Mouse (Mus musculus) intestine, embryonic 15.5 days (tissue): ENCODE measurements at regions not wholly inside any gene's neighbourhood (a gene's known extent, or its start where the extent isn't known, plus 50 kb on each side); places are given as distances from the start of the nearest gene placed in this dataset.

Experiments
- ATAC-seq: fragments of 200-750 bp; cut with Nextera tagmentation; 2 replicates; pipeline ENCODE4 v1.8.0; 2017; ENCODE audit warnings: moderate TSS enrichment, moderate library complexity
- H3K27ac ChIP-seq: fragments of 300-500 bp; sonication (generic); 2 replicates; pipeline ENCODE4 v1.5.1; 2015; ENCODE audit warnings: mild to moderate bottlenecking, inconsistent platforms
- H3K27me3 ChIP-seq: fragments of 300-500 bp; sonication (generic); replicated peaks from 2 replicates; pipeline ENCODE4 v1.6.1; 2015; ENCODE audit warnings: inconsistent platforms
- H3K36me3 ChIP-seq: fragments of 300-500 bp; sonication (generic); 2 replicates; pipeline ENCODE4 v1.6.1; 2015; ENCODE audit warnings: inconsistent platforms
- H3K4me1 ChIP-seq: fragments of 300-500 bp; sonication (generic); replicated peaks from 2 replicates; pipeline ENCODE4 v1.6.1; 2015; ENCODE audit warnings: inconsistent platforms
- H3K4me2 ChIP-seq: fragments of 300-500 bp; sonication (generic); replicated peaks from 2 replicates; pipeline ENCODE4 v1.6.1; 2015; ENCODE audit warnings: mild to moderate bottlenecking, inconsistent platforms
- H3K4me3 ChIP-seq: fragments of 300-500 bp; sonication (generic); replicated peaks from 2 replicates; pipeline ENCODE4 v1.5.1; 2015; ENCODE audit warnings: inconsistent platforms
- H3K9ac ChIP-seq: fragments of 300-500 bp; sonication (generic); 2 replicates; pipeline ENCODE4 v1.6.1; 2015; ENCODE audit warnings: inconsistent platforms
- H3K9me3 ChIP-seq: fragments of 300-500 bp; sonication (generic); 2 replicates; pipeline ENCODE4 v1.6.1; 2016; ENCODE audit warnings: inconsistent platforms
- WGBS: fragments of 180-500 bp; shearing (Covaris S2); methylation state at CpG from one replicate; pipeline ENCODE4 v1.1.7; 2015; 5-methylcytosine and 5-hydroxymethylcytosine counted together

- Histone ChIP-seq H3K4me1 (no peaks in the 10 kb centered on the region), H3K27me3 (no peaks in the 10 kb centered on the region), H3K36me3 (no peaks in the 10 kb centered on the region), H3K9me3 (no peaks in the 10 kb centered on the region), H3K4me2 (no peak overlapping the region), H3K9ac (no peak overlapping the region), H3K4me3 (no peak overlapping the region), H3K27ac (no peak overlapping the region)
- ATAC-seq: 0 out of 2 replicates have a peak, but pooled peaks have one; percentile 47
Observed at GRCm38 (mm10) chr2:101220759-101221158, 403.8 kb upstream of the Rag2 start.

- H3K4me3 ChIP-seq: no peak overlapping the region
- H3K4me1 ChIP-seq: no peaks in the 10 kb centered on the region
- H3K27me3 ChIP-seq: no peaks in the 10 kb centered on the region
- no peak overlapping the region for H3K27ac ChIP-seq
- no peak overlapping the region for H3K9ac ChIP-seq
- ATAC-seq: no peak
- H3K36me3 ChIP-seq: no peaks in the 10 kb centered on the region
- H3K4me2 ChIP-seq: no peak overlapping the region
- no peaks in the 10 kb centered on the region for H3K9me3 ChIP-seq
- WGBS: 89% methylated on average over 3 of the region's 3 CpGs
Observed at GRCm38 (mm10) chr2:101242983-101243382, 381.5 kb upstream of the Rag2 start.

- ATAC-seq: no peak
- WGBS: 75% methylated on average over 2 of the region's 2 CpGs
Observed at GRCm38 (mm10) chr2:101247133-101247532, 377.4 kb upstream of the Rag2 start.

GRCm38 (mm10) chr2:101252228-101252627 is 372.3 kb upstream of the Rag2 start:
- Histone ChIP-seq H3K9me3 (no peaks in the 10 kb centered on the region), H3K36me3 (no peaks in the 10 kb centered on the region), H3K27me3 (no peaks in the 10 kb centered on the region), H3K9ac (no peak overlapping the region), H3K4me1 (no peaks in the 10 kb centered on the region), H3K4me3 (no peak overlapping the region), H3K4me2 (no peak overlapping the region), H3K27ac (no peak overlapping the region)
- no peak for ATAC-seq
- WGBS: 75% methylated on average over 3 of the region's 3 CpGs

More at GRCm38 (mm10) chr2:101247133-101247532, 377.4 kb upstream of the Rag2 start:
- Histone ChIP-seq H3K4me3 (no peak overlapping the region), H3K27me3 (no peaks in the 10 kb centered on the region), H3K36me3 (no peaks in the 10 kb centered on the region), H3K27ac (no peak overlapping the region), H3K4me1 (no peaks in the 10 kb centered on the region), H3K9ac (no peak overlapping the region), H3K4me2 (no peak overlapping the region), H3K9me3 (no peaks in the 10 kb centered on the region)

- Histone ChIP-seq H3K4me1 (no peaks in the 10 kb centered on the region), H3K4me3 (no peak overlapping the region), H3K9me3 (no peaks in the 10 kb centered on the region), H3K4me2 (no peak overlapping the region), H3K27me3 (no peaks in the 10 kb centered on the region), H3K9ac (no peak overlapping the region), H3K36me3 (no peaks in the 10 kb centered on the region), H3K27ac (no peak overlapping the region)
- 66% methylated on average over 3 of the region's 3 CpGs for whole genome bisulfite sequencing
- ATAC-seq: no peak
Observed at GRCm38 (mm10) chr2:101256464-101256863, 368.1 kb upstream of the Rag2 start.

- 80% methylated on average over 4 of the region's 4 CpGs for WGBS
- ATAC-seq: no peak
Observed at GRCm38 (mm10) chr2:101263934-101264333, 360.6 kb upstream of the Rag2 start.

GRCm38 (mm10) chr2:101266685-101267374 is 357.7 kb upstream of the Rag2 start:
- H3K27me3 ChIP-seq: no peaks in the 10 kb centered on the region
- H3K36me3 ChIP-seq: no peaks in the 10 kb centered on the region
- H3K4me3 ChIP-seq: no peak overlapping the region
- H3K9me3 ChIP-seq: no peaks in the 10 kb centered on the region
- H3K4me1 ChIP-seq: no peaks in the 10 kb centered on the region
- H3K4me2 ChIP-seq: no peak overlapping the region
- H3K27ac ChIP-seq: no peak overlapping the region
- ATAC-seq: peak; percentile 94
- H3K9ac ChIP-seq: no peak overlapping the region
- WGBS: 38% methylated on average over 2 of the region's 2 CpGs

More at GRCm38 (mm10) chr2:101263934-101264333, 360.6 kb upstream of the Rag2 start:
- Histone ChIP-seq H3K4me2 (no peak overlapping the region), H3K27ac (no peak overlapping the region), H3K36me3 (no peaks in the 10 kb centered on the region), H3K4me1 (no peaks in the 10 kb centered on the region), H3K9ac (no peak overlapping the region), H3K4me3 (no peak overlapping the region), H3K9me3 (no peaks in the 10 kb centered on the region), H3K27me3 (no peaks in the 10 kb centered on the region)

- H3K36me3 ChIP-seq: no peaks in the 10 kb centered on the region
- H3K9me3 ChIP-seq: no peaks in the 10 kb centered on the region
- peak; percentile 80 for ATAC-seq
- 0 out of 2 replicates have a peak, but pooled peaks cover 5% of the 10 kb centered on the region for H3K4me1 ChIP-seq
- 44% methylated on average over 3 of the region's 3 CpGs for WGBS
- no peak overlapping the region for H3K4me2 ChIP-seq
- H3K9ac ChIP-seq: no peak overlapping the region
- H3K27ac ChIP-seq: no peak overlapping the region
- no peak overlapping the region for H3K4me3 ChIP-seq
- no peaks in the 10 kb centered on the region for H3K27me3 ChIP-seq
Observed at GRCm38 (mm10) chr2:101274045-101274664, 350.4 kb upstream of the Rag2 start.

GRCm38 (mm10) chr2:101284886-101285285 is 339.6 kb upstream of the Rag2 start:
- H3K9ac ChIP-seq: no peak overlapping the region
- H3K9me3 ChIP-seq: no peaks in the 10 kb centered on the region
- H3K27ac ChIP-seq: no peak overlapping the region
- no peaks in the 10 kb centered on the region for H3K36me3 ChIP-seq
- no peak for ATAC-seq
- H3K4me3 ChIP-seq: no peak overlapping the region
- H3K27me3 ChIP-seq: no peaks in the 10 kb centered on the region
- no peak overlapping the region for H3K4me2 ChIP-seq
- H3K4me1 ChIP-seq: no peaks in the 10 kb centered on the region

GRCm38 (mm10) chr2:101288119-101288518 is 336.4 kb upstream of the Rag2 start:
- Histone ChIP-seq H3K36me3 (no peaks in the 10 kb centered on the region), H3K4me3 (no peak overlapping the region), H3K27me3 (no peaks in the 10 kb centered on the region), H3K4me1 (no peaks in the 10 kb centered on the region), H3K9me3 (no peaks in the 10 kb centered on the region), H3K4me2 (no peak overlapping the region), H3K9ac (no peak overlapping the region), H3K27ac (no peak overlapping the region)
- ATAC-seq: no peak
- 73% methylated on average over 1 of the region's 1 CpGs for WGBS

GRCm38 (mm10) chr2:101289168-101289567 is 335.4 kb upstream of the Rag2 start:
- Histone ChIP-seq H3K27me3 (no peaks in the 10 kb centered on the region), H3K27ac (no peak overlapping the region), H3K4me1 (no peaks in the 10 kb centered on the region), H3K9ac (no peak overlapping the region), H3K9me3 (no peaks in the 10 kb centered on the region), H3K4me2 (no peak overlapping the region), H3K36me3 (no peaks in the 10 kb centered on the region), H3K4me3 (no peak overlapping the region)
- 42% methylated on average over 2 of the region's 2 CpGs for WGBS
- no peak for ATAC-seq

- Histone ChIP-seq H3K4me1 (no peaks in the 10 kb centered on the region), H3K4me2 (no peak overlapping the region), H3K36me3 (no peaks in the 10 kb centered on the region), H3K27ac (no peak overlapping the region), H3K27me3 (no peaks in the 10 kb centered on the region), H3K4me3 (no peak overlapping the region), H3K9me3 (no peaks in the 10 kb centered on the region), H3K9ac (no peak overlapping the region)
- WGBS: 85% methylated on average over 4 of the region's 4 CpGs
- no peak for ATAC-seq
Observed at GRCm38 (mm10) chr2:101290738-101291137, 333.8 kb upstream of the Rag2 start.
